Mouse (Mus musculus): ENCODE results near the gene Uri1.

Uri1 gene

DNA sequence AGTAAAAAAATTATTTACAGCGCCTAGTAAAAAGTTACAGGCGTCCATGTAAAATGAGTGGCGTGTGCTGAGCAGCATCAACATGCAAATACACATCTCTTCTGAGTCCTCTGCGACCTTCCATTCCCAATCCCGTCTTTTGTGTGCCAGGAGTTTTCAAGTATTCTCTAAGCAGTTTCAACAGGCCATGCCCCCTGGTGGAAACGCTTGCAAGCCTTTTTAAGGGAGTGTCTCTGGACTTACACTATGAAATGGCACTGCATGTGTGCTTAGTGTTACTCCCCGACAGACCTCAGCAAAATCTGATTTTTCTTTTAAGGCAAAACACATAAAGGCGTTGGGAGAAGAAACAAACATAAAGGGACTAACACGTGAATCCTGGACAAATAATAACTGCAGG, 50.8 kb downstream of the Uri1 start:
- CTCF ChIA-PET, result no interaction called here
- POLR2A ChIA-PET, result interaction anchor here in 2 of 4 experiments (0.6 to 1.9 kb wide), 2 partner anchors 10 to 19 kb away, joined by 3 to 5 read pairs; no protein-coding TSS in a partner anchor

DNA sequence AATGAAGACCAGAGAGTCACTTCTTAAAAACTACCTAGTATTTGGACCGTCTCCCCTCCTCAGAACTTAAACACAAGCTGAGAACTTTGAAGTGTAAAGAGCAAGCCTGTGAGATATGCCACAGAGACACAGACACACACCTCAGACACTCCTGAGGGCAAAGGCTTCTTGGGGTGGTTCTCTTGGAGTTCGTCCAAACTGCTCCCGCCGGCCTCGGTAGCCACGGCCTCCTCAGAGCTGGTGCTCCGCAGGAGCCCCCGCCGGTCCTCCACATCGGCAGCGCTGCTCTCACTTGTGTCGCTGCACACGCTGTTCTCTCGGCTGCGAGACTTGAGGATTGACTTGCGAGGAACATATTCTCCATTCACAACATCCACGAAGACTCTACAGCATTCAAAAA, 61.0 kb downstream of the Uri1 start:
- CTCF ChIA-PET, result interaction anchor here in 1 of 4 experiments (0.6 to 1.4 kb wide), 2 partner anchors 28 to 111 kb away, joined by 3 to 4 read pairs; no protein-coding TSS in a partner anchor
- POLR2A ChIA-PET, result interaction anchor here in 1 of 4 experiments (1.0 to 1.9 kb wide), 7 partner anchors 8 to 57 kb away, joined by 3 to 6 read pairs (median 5); no protein-coding TSS in a partner anchor

DNA sequence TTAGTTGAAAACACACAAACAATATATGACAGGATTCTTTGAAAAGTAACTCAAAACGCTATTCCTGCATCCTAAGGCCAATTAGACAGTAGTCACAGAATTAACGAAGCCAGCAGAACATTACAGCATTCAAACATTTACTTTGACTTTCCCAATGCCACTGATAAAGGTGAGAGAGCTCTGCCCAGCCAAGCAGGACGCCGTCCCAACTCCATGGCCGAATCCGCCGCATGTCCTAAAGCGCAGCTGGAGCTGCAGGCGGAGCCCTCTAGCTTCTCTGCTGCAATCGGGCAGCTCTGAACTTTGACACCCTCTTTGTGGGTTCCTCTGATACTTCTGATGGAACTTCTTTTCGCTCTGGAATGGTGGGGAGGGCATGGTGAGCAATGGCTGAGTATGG, 62.1 kb downstream of the Uri1 start:
- ChIA-PET POLR2A (interaction anchor here in 2 of 4 experiments (1.0 to 1.5 kb wide), 3 partner anchors 9 to 12 kb away, joined by 3 to 4 read pairs (median 3); no protein-coding TSS in a partner anchor), CTCF (interaction anchor here in 1 of 4 experiments (0.8 to 1.4 kb wide), 2 partner anchors 14 to 27 kb away, joined by 3 to 4 read pairs; no protein-coding TSS in a partner anchor)

DNA sequence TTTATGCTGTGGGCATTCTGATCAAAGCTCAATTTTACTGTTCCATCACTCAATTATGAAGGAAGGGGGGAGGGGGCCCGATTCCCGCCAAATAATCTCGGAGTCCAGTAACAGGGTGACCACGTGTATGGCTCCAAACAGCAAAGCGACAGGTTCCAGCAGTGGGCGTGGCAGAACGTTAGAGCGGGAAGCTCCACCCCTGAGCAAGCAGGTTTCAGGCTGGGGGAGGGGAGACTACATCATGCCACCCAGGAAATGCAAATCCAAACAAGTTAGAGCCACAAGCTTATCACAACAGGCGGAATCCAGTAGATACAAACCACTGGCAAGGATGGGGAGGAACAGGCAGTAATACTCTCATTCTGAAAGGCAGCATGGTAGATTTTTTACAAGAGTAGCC, 71.5 kb downstream of the Uri1 start:
- POLR2A ChIA-PET, result interaction anchor here in 2 of 4 experiments (0.7 to 1.3 kb wide), 8 partner anchors 10 to 187 kb away, joined by 3 to 5 read pairs (median 3); partner anchors contain the start of gene Ccne1 (in 1 of the 2)
- CTCF ChIA-PET, result interaction anchor here in 3 of 4 experiments (0.6 to 1.9 kb wide), 4 partner anchors 17 to 134 kb away, joined by 3 to 8 read pairs (median 5); no protein-coding TSS in a partner anchor

DNA sequence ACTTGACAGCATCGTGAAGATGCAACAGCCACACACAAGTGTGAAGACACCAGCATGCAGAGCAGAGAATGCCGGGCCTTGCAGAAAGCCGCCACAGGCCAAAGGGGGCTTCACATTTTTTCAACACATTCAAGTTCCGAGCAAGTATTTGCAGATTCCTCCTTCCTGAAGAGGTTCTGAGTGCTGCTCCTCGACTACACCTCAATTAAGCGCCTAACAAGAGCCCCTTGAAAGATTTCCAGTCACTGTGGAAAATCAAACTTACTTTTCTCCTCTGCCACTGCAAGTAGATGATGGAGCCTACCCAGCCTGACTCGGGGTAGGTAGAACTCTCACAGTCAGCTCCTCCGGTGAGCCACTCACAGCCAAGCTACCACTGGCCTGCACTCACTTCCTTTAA, 86.9 kb downstream of the Uri1 start:
- POLR2A ChIA-PET, result interaction anchor here in 1 of 4 experiments (1.2 to 2.2 kb wide), 3 partner anchors 10 to 63 kb away, joined by 3 to 8 read pairs (median 4); no protein-coding TSS in a partner anchor
- CTCF ChIA-PET, result interaction anchor here in 1 of 4 experiments (2.1 kb wide), 1 partner anchor 12 kb away, joined by 7 read pairs; no protein-coding TSS in a partner anchor

DNA sequence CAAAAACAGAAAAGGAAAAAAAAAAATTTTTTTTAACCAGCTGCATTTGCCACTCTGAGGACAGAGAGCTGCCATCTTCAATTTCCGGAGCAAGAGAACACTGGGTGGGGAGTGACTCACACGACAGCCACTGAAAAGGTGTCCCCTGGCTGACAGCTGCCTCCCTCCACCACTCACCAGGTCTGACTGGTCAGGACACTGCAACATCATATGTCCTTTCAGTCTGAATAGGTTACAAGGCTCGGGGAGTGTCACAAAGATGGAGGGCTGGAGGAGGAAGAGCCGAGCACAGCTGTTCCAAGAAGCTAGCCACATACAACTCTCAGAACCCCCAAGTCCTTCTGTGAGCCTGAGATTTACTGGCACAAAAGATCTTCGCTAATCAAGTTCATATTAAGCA, 87.6 kb downstream of the Uri1 start:
- CTCF ChIA-PET, result interaction anchor here (0.5 to 2.9 kb wide), 12 partner anchors 10 to 454 kb away, joined by 3 to 13 read pairs (median 5); no protein-coding TSS in a partner anchor
- POLR2A ChIA-PET, result interaction anchor here in 1 of 4 experiments (1.3 kb wide), 2 partner anchors 10 to 21 kb away, joined by 3 read pairs; no protein-coding TSS in a partner anchor

DNA sequence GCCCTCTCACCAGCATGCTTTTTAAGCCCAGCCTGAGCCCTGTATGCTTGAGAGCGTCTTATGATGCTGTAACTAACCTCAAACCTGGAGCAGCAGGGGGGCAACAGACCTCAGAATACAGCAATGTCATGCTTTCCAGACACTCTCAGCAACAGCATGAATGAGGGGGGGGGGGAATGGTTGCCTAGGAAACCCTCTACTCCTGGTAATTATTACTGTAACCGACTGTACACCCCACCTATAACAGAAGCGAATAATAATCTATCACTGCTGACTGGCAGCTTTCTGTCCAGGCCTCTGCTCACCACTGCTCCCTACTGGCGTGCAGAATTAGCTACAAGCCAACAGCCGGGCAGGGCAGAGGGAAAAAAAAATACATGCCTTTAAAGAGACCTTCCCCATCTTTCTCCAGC, 88.6 kb downstream of the Uri1 start:
- ChIA-PET CTCF (interaction anchor here (0.5 to 2.9 kb wide), 39 partner anchors 9 to 1373 kb away, joined by 3 to 13 read pairs (median 4); no protein-coding TSS in a partner anchor), POLR2A (interaction anchor here in 1 of 4 experiments (0.6 to 1.3 kb wide), 6 partner anchors 8 to 195 kb away, joined by 3 to 4 read pairs (median 3); no protein-coding TSS in a partner anchor)

DNA sequence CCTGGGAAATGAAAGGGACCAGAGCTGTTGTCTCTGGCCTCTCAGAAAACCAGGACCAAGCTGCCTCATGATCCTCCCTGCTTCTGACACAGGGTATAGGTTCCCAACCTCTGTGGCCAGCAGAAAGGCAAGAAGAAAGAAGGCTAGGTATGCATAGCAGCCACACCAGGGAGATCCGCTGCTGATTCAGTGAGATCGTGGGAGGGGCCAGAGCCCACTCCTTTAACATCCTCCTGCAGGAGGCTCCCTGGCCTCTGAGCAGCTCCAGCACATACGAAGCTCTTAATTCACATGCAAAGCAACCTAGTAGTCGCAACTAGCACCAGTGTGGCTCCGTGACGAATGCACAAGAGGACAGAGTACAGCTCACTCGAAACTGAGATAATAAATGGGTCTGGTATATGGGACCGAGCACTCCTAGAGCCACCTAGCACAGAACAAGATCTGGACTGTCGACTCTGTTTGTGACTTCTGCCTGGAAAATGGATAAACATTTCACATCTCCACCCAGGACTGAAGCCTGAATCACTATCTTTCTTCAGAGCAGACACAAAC, 89.5 kb downstream of the Uri1 start:
- CTCF ChIA-PET, result interaction anchor here (0.5 to 2.9 kb wide), 11 partner anchors 10 to 590 kb away, joined by 3 to 13 read pairs (median 4); no protein-coding TSS in a partner anchor
- POLR2A ChIA-PET, result interaction anchor here in 2 of 4 experiments (0.6 to 1.2 kb wide), 5 partner anchors 17 to 309 kb away, joined by 3 to 5 read pairs (median 3); no protein-coding TSS in a partner anchor

DNA sequence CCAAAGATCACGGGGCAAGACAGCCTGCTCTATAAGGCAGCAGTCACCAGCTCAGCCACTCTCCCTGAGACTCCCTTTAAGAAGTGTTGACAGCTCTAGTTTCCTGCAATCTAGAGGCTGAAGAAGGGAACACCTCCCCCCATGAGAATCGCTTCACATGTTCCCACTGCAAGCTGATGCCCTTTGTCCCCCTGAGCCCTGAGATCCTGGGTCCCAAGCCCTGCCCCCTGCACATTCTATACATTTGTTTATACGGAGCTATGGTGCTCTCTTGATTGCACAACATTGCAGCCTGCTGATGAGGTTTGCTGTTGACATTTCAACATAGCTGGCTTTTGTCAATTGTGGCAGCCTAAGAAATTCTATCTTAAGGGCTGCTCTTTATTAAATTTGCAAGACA, 91.7 kb downstream of the Uri1 start:
- POLR2A ChIA-PET, result no interaction called here
- CTCF ChIA-PET, result no interaction called here

DNA sequence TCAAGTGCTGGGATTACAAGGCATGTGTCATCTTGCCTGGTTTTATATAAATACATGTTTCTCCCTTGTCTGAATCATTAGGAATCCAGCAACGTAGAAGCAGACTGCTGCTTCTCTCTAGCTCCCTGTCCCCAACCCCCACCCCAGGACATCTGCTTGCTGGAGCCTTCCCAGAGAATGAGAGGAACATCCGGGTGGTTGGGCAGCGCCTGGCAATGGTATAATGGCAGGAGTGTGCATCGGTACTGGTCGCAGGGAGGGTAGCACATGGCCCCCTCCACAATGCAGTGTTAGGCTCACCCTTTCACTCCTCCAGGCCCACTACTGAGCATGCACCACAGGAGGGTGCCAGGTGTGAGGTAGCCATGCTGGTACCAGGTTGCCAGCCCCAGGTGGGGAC, 93.6 kb downstream of the Uri1 start:
- ChIA-PET CTCF (no interaction called here), POLR2A (no interaction called here)

DNA sequence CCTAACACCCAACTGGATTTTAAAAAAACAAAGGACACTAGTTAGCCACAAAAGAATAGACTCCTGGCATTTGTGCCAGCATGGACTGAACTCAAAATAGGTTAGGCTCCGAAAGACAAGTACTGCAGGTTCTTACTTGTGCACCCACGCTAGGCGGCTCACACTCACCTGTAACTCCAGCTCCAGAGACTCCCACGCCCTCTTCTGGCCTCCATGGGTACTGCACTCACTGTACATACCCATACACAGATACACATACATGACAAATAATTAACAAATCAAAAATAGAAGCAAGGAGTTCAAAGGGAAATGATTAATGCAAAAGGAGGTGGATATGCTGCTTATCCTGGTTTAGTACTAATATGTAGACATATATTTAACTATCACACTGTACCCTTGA, 100.4 kb downstream of the Uri1 start:
- ChIA-PET CTCF (interaction anchor here in 3 of 4 experiments (0.6 to 2.1 kb wide), 7 partner anchors 9 to 278 kb away, joined by 3 to 9 read pairs (median 5); no protein-coding TSS in a partner anchor), POLR2A (interaction anchor here in 1 of 4 experiments (1.7 kb wide), 1 partner anchor 15 kb away, joined by 8 read pairs; no protein-coding TSS in a partner anchor)

DNA sequence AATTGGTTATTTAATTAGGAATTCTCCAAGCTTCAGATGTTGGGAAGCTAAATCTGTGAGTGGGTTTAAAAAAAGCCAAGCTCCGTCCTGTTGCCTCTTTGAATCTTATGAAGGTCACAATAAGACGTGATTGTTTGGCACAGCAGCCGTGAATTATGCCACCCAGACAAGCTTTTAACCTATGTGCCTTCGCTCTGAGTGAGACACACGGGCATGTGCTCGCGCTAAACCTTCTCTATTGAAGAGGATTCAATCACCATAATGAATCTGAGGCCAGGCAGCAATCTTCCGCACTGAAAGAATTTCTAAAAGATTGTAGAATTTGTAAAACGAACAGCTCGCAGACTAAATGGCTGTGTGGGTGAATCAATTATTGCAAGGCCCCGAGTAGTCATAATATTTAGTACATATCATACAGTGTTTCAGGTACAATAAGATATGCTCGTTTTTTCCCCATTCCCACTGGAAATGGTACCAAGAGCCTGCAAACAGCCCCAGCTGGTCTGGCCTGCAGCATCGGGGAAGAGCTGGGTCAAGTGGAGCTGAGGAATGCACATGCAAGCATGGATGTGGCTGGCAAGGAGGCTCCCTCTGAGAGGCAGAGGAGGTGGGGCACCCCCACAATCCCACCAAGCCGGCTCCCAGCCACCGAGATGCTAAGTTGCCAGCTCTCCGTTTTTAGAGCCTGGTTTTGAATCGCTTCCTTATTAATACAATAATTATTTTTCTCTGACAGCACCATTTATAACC, 101.5 kb downstream of the Uri1 start:
- POLR2A ChIA-PET, result interaction anchor here in 1 of 4 experiments (0.6 kb wide), 1 partner anchor 140 kb away, joined by 4 read pairs; no protein-coding TSS in a partner anchor
- CTCF ChIA-PET, result interaction anchor here in 3 of 4 experiments (1.1 to 2.1 kb wide), 5 partner anchors 13 to 279 kb away, joined by 3 to 9 read pairs (median 6); no protein-coding TSS in a partner anchor

DNA sequence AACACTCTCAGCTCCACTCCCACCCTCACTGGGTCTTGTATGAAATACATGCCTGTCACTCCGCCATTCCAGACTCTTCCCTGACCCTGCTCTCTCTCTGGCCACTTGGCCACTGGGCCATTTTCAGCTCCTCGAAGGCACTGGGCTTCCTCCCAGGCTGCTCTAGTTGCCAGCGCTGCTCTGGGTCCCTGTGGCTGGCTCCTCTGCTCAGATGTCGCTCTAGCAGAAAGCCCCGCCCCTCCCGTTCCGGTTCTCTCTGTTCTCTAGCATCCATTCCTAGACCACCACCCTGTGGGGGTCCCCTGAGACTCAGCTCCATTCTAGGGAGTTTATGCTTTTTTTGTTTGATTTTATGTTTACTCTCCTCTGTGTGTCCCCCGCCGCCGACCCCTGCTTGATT, 104.4 kb downstream of the Uri1 start:
- ChIA-PET CTCF (no interaction called here), POLR2A (no interaction called here)

DNA sequence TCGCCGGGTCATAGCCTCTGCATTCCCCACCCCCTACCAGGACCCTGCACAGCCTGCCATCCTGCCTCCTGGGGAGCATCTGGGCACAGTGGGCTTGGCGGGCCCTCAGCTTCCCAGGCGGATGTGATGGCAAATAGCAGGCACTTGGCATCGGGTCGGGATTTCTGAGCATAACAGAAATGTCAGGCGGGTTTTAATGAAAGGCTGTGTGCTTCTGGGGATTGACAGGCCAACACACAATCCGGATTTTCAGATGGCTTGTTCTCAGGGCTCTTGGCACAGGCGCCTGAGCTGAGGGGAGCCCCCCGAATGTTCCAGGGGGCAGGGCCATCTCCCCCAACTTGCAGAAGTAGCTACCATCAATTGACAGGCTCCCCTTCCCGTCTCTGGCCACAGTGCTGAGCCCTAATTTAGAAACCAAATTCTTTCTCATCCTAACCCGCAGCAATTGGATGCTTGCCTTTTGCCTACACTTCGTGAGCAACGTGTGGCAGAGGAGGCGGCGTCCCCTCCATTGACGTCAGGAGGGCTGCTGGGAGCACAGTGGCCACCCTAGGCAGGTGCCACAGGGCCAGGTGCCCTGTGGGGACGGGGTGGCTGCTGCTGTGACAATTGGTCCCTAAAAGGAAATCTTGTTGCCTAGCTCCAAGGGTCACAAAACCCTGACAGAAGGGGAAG, 106.5 kb downstream of the Uri1 start:
- ChIA-PET POLR2A (no interaction called here), CTCF (no interaction called here)

DNA sequence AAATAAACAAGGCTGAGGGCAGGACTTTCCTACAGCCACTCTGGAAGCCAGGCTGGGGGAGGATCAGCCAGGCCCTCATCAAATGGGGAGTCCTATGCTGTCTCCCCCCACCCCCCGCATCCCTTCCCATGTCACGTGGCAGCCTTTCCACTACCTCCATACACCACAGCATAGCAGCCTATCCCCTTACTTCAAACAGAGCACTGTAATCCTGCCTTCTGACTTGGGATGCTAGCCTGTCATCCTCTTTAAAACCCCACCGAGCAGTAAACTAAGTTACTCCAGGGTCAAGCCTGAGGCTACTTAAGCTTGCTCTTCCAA, 111.6 kb downstream of the Uri1 start:
- CTCF ChIA-PET, result interaction anchor here in 2 of 4 experiments (0.5 to 0.6 kb wide), 3 partner anchors 24 to 207 kb away, joined by 3 to 5 read pairs (median 3); no protein-coding TSS in a partner anchor
- POLR2A ChIA-PET, result interaction anchor here in 1 of 4 experiments (0.6 kb wide), 2 partner anchors 189 to 1899 kb away, joined by 5 to 6 read pairs; no protein-coding TSS in a partner anchor

DNA sequence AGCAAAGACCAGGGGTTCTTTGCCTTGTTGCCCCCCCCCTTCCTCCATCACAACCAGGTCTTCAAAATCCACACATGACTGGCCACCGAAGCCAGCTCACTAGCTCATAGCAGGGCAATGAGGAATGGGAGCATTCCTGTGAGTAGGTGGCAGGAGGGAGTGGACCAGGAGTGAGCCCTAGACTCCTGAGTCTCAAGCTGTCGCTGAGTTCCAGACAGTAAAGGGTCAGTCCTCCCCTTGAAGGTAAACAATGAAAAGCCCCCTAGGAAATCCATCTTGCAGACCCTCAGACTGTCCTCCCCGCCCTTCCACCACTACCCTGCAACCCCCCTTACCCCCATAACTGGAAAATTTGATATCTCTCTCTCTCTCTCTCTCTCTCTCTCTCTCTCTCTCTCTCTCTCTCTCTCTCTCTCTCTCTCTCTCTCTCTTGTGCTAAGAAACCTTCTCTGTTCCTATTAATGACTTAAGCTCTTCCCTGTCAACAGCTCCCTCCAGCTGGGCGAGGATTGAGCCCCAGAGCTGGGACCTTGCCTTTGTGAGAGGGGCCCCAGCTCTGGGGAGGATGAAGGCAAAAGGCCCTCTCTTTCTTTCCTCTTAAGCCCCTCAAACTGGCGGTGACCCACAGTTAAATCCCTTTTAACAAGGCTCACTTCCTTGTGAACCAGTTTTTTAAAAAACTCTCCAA, 112.1 kb downstream of the Uri1 start:
- POLR2A ChIA-PET, result interaction anchor here in 1 of 4 experiments (0.6 kb wide), 1 partner anchor 1899 kb away, joined by 5 read pairs; no protein-coding TSS in a partner anchor
- CTCF ChIA-PET, result interaction anchor here in 2 of 4 experiments (0.5 to 0.6 kb wide), 2 partner anchors 72 to 208 kb away, joined by 3 read pairs; no protein-coding TSS in a partner anchor

DNA sequence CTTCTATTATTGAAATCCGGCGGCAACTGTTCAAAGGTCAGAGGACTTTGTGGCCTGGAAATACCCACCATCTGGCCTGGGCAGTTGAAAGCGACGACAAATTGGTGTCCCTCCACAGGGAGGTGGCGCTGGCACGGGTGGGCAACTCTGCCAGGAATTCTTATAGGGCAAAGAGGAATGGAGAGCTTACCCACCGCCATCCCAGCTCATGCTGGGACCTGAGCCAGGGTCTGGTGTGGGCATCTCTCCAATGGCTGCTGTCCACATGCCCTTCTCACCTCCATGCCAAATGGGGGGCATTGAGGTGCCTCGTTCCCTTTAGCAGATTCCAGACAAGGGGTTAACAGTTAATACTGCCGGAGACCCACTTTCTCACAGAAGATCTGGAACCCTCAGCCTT, 113.2 kb downstream of the Uri1 start:
- ChIA-PET CTCF (interaction anchor here in 2 of 4 experiments (1.1 to 1.2 kb wide), 2 partner anchors 25 to 291 kb away, joined by 3 to 4 read pairs; no protein-coding TSS in a partner anchor), POLR2A (no interaction called here)
